Mouse (Mus musculus) CD4-positive, CD25-positive, alpha-beta regulatory T cell, adult 2 months (primary cell): ENCODE results near the gene Wipi1.

Experiments
- DNase-seq: peaks from one replicate; pipeline ENCODE4 v3.0.0-alpha.2; 2012; ENCODE audit warnings: low read depth, low spot score

The Wipi1 gene

DNA sequence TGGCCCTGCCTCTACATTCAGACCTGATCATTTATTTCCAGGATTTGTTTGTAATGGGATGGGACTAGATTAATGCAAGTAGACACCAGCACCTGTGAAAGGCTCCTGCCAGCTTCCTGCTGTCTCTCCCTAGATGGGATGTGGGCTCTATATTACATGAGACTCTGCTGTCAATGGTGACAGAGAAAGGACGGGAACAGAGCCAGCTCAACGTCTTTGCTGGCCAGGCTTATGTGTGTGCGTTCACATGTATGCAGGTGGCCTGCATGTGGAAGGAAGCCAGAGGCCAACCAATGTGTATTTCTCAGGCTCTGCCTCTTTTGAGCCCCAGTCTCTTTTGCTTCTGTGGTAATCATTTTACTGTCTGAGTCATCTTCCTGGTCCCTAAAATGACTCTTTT lies 33.2 kb downstream of the Wipi1 start:
- no peak for DNase-seq

DNA sequence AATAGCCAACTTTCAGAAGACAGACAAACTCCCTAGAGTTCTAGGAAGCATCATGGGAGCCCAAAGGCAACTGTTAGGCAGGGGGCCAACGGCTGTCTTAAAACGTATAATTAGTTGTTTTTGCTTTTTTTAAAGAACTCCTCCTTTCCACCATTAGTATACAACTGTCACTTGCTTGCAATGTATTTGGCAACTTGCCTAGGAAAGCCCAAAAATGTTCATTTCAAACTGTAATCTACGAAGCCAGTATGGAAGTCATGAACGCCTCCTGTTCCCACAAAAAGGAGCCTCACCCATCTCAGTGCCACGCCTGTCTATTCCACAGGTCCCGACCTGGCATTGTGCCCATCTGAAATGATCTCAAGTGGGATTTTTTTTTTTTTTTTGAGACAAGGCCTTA lies 35.9 kb downstream of the Wipi1 start:
- no peak for DNase-seq

DNA sequence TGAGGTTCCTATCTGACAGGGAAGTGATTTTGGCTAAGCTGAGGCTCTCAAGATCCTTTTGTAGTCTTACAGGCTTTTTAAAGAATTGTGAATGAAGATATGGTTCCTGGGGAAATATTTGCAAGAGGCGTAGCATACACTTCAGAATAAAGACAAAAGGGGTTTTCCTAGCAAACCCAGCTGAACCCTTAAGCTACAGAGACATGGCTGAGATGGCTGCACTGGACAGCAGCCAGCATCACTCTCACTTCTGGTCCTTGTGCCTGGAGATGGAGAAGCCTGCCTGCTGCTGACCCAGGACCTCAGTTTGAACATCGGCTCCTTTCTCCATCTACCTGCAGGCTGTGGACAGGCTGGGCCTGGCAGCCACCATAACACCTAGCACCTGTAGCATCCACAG lies 37.2 kb downstream of the Wipi1 start:
- no peak for DNase-seq

DNA sequence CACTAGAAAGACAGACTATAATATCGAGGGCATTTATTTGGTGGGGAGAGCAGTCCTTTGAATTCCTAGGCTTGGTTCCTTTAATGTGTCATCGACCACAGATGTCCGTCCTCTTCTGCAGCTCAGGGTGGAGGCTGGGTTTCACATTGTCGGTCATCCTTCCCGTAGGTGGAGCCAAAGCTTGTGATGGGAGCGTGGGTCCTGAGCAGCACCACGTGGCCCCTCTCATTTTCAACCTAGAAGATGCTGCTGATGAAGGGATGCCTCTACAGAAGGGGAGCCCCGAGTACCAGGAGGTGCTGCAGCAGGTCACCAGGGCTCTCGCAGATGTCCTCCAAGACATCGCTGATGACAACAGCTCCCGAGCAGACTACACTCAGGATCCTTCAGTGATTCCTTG lies 39.7 kb downstream of the Wipi1 start:
- DNase-seq: no peak

DNA sequence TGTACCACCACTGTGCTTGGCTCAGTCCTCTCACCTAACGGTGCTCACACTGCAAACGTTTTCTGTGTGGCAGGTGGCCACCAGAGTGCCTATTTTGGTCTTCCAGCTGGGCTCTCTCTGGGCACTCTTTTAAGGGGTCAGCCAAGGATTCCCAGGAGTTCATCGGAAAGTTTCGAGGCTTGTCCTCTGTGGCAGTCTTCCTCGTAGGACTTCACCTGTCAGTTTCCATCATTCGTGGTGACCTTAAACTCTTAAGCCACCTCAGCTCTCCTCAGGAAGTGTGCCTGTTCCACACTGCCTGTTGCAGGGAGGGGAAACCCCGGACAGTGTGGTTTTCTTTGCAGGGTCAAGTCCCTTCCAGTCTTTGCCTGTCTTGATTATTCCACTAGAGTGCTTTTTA lies 42.0 kb downstream of the Wipi1 start:
- peak; percentile 35 for DNase-seq

DNA sequence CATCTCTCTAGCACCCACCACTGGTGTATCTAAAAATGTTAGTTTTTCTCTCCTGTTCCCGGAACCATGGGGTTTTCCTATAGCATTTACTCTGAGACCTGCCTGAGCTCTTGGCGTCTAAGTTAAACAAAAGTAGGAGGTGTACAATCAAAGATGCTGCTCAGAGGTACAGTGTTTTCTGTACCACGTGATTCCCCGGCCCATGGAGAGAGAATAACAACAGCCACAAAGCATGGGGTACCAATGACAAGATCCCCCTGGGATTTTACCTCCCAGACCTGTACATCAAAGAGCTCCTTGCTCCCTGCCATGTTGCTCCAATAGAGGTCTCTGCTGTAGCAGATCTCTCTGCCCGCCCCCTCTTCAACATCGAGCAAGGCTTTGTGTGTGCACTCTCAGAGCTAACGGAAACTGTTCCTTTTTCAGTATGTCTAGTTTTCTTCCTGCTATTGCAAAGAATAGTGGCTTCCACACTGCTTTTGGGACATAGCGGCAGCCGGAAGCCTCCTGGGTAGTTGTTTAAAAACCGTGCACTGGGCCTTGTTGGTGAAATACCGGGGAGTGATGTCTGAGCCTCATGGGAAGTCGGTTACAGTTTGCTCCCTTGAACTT lies 42.7 kb downstream of the Wipi1 start:
- peak; percentile 49 for DNase-seq

- no peak for DNase-seq
Measured at GRCm38 (mm10) chr11:109564466-109565214, 47.1 kb downstream of the Wipi1 start.

- no peak for DNase-seq
Measured at GRCm38 (mm10) chr11:109563708-109564107, 48.1 kb downstream of the Wipi1 start.

- DNase-seq: no peak
Measured at GRCm38 (mm10) chr11:109561445-109561844, 50.3 kb downstream of the Wipi1 start.

DNA sequence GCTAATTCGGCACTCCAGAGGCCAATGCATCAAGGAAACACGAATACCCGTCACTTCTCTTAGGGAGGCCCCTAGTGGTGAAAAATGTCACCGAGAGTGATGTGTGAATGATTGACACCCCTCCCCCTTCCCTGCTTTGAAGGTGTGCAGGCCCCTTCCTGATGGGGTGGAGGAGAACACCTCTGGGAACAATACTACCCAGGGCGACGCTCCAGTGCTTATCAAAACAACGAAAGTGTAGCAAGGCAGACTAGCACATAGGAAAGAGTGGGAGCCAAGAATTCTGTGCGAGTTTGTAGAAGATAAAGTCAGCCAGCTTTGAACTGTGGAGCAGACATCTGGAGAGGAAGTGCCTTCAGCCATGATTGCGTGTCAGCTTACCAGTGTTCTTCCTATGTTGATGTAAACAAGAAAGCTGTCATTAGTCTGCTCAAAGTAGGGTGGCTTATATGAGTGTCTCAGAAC lies 50.9 kb downstream of the Wipi1 start:
- DNase-seq: peak; percentile 89

DNA sequence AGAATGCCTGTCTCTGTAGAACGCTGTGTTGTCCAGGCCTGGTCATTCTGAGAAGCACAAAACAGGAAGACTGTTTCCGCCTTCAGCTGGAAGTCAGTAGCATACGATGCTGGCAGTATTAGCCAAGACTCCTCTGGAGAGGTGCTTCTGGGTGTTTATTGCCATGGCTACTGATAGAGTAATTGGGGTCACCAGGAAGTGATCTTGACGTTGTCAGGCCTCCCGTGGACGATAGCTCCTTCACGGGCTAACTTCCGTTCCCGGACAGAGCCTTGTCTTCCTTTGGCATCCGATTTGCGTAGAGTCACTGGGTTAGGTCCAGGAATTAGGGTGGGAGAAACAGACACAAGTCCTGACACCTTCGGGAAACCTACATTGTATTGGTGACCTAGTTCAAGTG lies 52.5 kb downstream of the Wipi1 start:
- no peak for DNase-seq

- DNase-seq: no peak
Measured at GRCm38 (mm10) chr11:109557419-109557818, 54.3 kb downstream of the Wipi1 start.

- no peak for DNase-seq
Measured at GRCm38 (mm10) chr11:109556130-109556529, 55.6 kb downstream of the Wipi1 start.

- peak; percentile 20 for DNase-seq
Measured at GRCm38 (mm10) chr11:109554443-109554842, 57.3 kb downstream of the Wipi1 start.

DNA sequence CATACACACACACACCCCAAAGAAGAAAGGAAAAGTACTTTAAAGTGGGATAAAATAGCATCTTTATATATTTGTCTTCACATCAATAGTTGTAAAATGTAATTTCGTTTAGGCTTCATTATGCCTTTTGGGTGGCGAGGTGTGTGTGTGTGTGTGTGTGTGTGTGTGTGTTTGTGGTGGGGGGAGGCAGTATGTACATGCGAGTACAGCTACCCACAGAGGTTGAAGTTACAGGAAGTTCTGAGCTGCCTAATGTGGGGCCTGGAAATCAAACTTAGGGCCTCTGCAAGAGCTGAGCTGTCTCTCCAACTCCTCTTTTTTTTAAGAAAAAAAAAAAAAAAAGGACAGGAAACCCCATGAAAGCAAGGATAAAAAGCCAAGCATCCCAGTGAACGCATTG lies 57.8 kb downstream of the Wipi1 start:
- peak; percentile 41 for DNase-seq

GRCm38 (mm10) chr11:109549599-109550290 lies 62.0 kb downstream of the Wipi1 start:
- DNase-seq: no peak

DNA sequence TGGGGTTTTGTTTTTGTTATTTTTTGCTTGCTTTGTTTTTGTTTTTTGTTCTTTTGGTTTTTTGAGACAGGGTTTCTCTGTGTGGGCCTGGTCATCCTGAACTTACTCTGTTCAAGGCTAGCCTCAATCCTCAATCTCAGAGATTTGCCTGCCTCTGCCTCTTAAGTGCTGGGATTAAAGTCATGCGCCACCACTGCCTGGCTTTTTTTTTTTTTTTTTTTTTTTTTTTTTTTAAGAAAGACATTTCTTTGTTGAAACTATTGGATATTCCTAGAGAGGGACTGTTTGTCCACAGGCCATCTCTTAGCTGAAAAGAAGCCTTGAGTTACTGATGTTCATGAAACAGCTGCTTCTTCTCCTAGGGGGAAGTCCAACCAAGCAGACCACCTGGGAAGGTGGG lies 64.1 kb downstream of the Wipi1 start:
- no peak for DNase-seq

DNA sequence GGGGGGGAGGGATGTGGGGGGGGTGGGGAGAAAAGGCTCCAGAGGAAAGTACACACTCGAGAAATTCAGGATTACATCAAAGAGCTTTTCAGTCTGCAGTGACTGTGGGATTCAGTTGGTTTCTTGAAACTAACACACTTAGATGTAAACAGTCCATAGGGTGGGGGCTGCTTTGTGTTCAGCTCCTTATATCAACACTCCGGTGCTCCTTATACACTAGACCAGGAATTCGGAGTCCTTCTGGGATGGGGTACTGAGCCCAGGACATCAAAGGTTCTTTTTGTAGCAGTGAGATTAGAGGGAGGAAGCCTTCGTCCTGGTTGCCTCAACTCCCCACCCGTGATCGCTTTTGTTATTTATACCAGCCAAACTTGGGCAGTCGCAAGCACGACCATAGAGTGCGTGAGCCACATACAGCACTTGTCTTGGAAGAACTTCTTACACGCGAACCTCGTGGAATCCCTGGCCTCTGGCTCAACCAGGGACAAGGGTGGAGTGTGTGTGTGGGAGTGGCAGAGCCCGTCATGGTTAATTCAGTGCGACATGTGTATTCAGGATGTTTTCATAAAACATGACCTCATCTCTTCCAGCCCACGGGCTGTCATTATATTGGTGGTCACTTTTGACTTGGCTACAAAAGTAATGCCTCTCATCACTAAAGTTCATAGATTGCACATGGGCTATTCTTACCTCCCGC lies 65.3 kb downstream of the Wipi1 start:
- DNase-seq: peak; percentile 26

- DNase-seq: peak; percentile 56
Measured at GRCm38 (mm10) chr11:109545700-109546143, 66.0 kb downstream of the Wipi1 start.

GRCm38 (mm10) chr11:109545265-109545664 lies 66.5 kb downstream of the Wipi1 start:
- DNase-seq: no peak

- no peak for DNase-seq
Measured at GRCm38 (mm10) chr11:109544432-109544831, 67.3 kb downstream of the Wipi1 start.

- DNase-seq: no peak
Measured at GRCm38 (mm10) chr11:109543466-109543865, 68.3 kb downstream of the Wipi1 start.
